Mouse (Mus musculus): ENCODE results near the gene Syt16. TPM values are rescaled to one million over a fixed set of nuclear protein-coding genes. Genes with fewer than 3 reads are reported as not detected.

Syt16 gene
- polyA plus RNA-seq, 1 experiment from 2014 or later, result 0.12 TPM

DNA sequence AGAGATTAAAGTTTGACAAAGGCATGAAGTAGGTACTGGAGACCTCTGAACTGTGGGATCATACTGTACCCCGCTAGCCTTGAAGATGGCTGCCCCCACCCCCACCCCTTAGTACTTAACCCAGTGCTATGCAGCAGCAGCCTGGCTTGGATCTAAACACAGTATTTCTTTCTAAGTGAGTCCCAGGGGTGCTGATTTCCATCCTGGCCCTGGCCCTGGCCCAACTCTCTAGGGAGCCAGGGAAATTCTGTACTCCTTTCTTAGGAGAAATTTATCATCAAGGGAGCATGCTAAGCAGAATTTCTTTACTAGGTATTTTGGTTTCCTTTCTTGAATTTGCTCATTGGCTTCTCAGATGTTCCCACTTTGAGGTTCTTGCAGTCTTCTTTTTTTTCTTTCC is 285.4 kb downstream of the Syt16 start:
- WGBS (ENCODE audit: insufficient replicate concordance), result 65% methylated on average over 1 of the region's 1 CpGs
- H3K27me3 ChIP-seq (ENCODE audit: control insufficient read depth, insufficient read depth, low read depth, low read length), result peaks cover 18% of the 10 kb centered on the region
- no peaks in the 10 kb centered on the region for H3K36me3 ChIP-seq (ENCODE audit: control insufficient read depth, insufficient read depth)
- H3K9me3 ChIP-seq (replicated peaks; ENCODE audit: control insufficient read depth, low read length), result no peaks in the 10 kb centered on the region
- H3K4me3 ChIP-seq (ENCODE audit: low read depth, low read length), result no peak overlapping the region
- no peak overlapping the region for H3K4me2 ChIP-seq (ENCODE audit: low read depth, low read length)
- ATAC-seq (ENCODE audit: low read depth), result no peak
- H3K9ac ChIP-seq (ENCODE audit: low read depth, low read length), result no peak overlapping the region
- no peaks in the 10 kb centered on the region for H3K4me1 ChIP-seq (ENCODE audit: control insufficient read depth, low read depth, low read length)
- H3K27ac ChIP-seq (ENCODE audit: low read length), result no peak overlapping the region

DNA sequence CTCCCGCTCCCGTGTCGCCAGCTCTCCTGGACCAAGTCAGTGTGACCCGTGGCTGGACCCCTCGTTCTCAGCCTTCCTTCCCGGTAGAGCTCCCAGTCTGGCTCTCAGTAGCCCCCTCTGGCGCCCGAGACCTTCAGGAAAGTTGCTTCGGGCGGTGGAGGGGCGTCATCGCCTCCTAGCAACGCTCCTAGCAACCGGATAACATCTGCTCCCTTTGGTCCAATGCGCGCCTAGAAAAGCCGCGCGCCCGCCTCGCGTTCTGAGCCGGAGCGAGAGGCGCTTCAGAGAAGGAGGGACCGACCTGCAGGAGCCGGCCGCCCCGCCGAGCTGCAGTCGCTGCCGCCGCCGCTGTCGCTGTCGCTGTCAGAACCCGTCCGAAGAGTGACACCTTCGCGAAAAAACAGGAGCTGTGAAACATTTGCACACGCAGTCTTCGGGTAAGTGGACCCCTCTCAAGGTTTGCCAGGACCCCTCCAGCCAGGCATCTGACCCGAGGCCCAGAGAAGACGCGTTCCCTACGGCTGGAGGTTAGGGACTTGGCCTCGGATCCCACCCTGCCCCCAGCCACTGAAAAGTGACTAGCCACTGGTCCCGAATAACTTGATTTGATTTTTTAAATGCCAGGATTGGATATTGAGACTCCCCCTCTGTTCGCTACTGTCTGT is 286.7 kb downstream of the Syt16 start:
- Histone ChIP-seq H3K27ac (ENCODE audit: low read length) (no peak overlapping the region), H3K4me1 (ENCODE audit: control insufficient read depth, low read depth, low read length) (no peaks in the 10 kb centered on the region), H3K27me3 (ENCODE audit: control insufficient read depth, insufficient read depth, low read depth, low read length) (peaks cover 18% of the 10 kb centered on the region), H3K9me3 (replicated peaks; ENCODE audit: control insufficient read depth, low read length) (no peaks in the 10 kb centered on the region), H3K4me3 (ENCODE audit: low read depth, low read length) (0 out of 2 replicates have a peak overlapping the region, but pooled peaks have one; percentile 15), H3K9ac (ENCODE audit: low read depth, low read length) (no peak overlapping the region), H3K36me3 (ENCODE audit: control insufficient read depth, insufficient read depth) (no peaks in the 10 kb centered on the region), H3K4me2 (ENCODE audit: low read depth, low read length) (peak overlapping the region; percentile 39)
- WGBS (ENCODE audit: insufficient replicate concordance), result 2% methylated on average over 49 of the region's 49 CpGs
- ATAC-seq (ENCODE audit: low read depth), result peak; percentile 24; the same call in 1 of the 2 replicates

DNA sequence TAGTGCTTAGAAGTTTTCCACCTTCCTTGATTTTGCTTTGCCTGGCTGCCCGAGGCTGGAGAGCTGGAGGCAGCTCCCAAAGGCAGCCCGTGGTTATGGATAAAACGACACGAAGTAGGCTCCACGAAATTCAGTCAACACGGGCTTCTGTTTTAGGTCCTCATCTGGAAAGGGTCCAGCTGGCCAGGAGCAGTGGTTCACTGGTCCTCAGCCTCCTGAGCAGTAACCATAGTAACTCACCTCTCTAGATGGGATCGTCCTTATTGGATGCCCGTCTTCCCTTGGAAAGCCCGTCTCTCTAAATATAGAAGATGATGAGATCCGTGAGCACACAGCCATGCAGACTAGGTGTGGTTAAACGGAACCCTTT is 287.2 kb downstream of the Syt16 start:
- no peak for ATAC-seq (ENCODE audit: low read depth)
- Histone ChIP-seq H3K27ac (ENCODE audit: low read length) (no peak overlapping the region), H3K4me3 (ENCODE audit: low read depth, low read length) (no peak overlapping the region), H3K4me2 (ENCODE audit: low read depth, low read length) (no peak overlapping the region; the same call in 1 of the 2 replicates), H3K9ac (ENCODE audit: low read depth, low read length) (no peak overlapping the region), H3K9me3 (replicated peaks; ENCODE audit: control insufficient read depth, low read length) (no peaks in the 10 kb centered on the region), H3K36me3 (ENCODE audit: control insufficient read depth, insufficient read depth) (no peaks in the 10 kb centered on the region), H3K4me1 (ENCODE audit: control insufficient read depth, low read depth, low read length) (no peaks in the 10 kb centered on the region), H3K27me3 (ENCODE audit: control insufficient read depth, insufficient read depth, low read depth, low read length) (peaks cover 18% of the 10 kb centered on the region)
- 9% methylated on average over 11 of the region's 11 CpGs for WGBS (ENCODE audit: insufficient replicate concordance)

DNA sequence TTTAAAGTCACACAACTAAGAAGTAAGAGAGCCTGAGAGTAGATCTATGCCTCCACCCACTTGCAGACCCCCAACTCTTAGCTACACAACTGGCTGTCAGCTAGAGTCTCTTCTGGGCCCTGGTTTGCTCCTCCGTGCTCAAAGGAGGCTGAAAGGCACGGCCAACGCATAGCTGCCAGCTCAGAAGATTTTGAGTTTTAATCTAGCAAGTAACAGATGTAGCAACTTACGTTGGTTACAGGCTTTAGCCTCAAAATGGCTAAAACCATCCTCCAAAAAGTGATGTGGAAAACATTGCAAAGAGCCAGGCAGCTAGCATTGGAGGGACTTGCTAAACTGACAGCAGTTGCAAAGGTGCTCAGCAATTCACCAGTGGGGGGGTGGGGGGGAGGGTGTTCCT is 293.5 kb downstream of the Syt16 start:
- H3K36me3 ChIP-seq (ENCODE audit: control insufficient read depth, insufficient read depth), result no peaks in the 10 kb centered on the region
- WGBS (ENCODE audit: insufficient replicate concordance), result 65% methylated on average over 4 of the region's 4 CpGs
- no peak for ATAC-seq (ENCODE audit: low read depth)

DNA sequence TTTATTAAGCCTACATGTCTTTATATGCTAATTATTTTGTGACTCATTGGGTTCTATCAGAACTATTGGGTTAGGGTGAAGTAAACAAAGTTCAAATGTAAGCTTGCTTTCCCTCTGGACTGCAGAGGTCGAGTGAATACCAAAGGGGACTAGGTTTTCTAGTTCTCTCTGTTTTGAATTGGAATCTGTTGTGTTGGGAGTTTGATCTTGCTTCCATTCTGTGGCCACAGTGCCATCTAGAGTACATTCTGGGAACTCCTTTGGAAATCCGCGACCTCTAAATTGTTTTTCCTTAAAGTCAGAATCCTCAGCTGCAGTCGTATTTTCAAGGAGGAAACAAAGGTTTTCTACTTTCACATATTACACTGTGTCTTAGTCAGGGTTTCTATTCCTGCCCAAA is 296.2 kb downstream of the Syt16 start:
- 6% methylated on average over 4 of the region's 4 CpGs for WGBS (ENCODE audit: insufficient replicate concordance)

More for the DNA sequence above, 293.5 kb downstream of the Syt16 start:
- Histone ChIP-seq H3K4me3 (ENCODE audit: low read depth, low read length) (no peak overlapping the region), H3K9ac (ENCODE audit: low read depth, low read length) (no peak overlapping the region), H3K27me3 (ENCODE audit: control insufficient read depth, insufficient read depth, low read depth, low read length) (no peaks in the 10 kb centered on the region), H3K27ac (ENCODE audit: low read length) (no peak overlapping the region), H3K4me1 (ENCODE audit: control insufficient read depth, low read depth, low read length) (no peaks in the 10 kb centered on the region), H3K9me3 (replicated peaks; ENCODE audit: control insufficient read depth, low read length) (no peaks in the 10 kb centered on the region), H3K4me2 (ENCODE audit: low read depth, low read length) (no peak overlapping the region)

DNA sequence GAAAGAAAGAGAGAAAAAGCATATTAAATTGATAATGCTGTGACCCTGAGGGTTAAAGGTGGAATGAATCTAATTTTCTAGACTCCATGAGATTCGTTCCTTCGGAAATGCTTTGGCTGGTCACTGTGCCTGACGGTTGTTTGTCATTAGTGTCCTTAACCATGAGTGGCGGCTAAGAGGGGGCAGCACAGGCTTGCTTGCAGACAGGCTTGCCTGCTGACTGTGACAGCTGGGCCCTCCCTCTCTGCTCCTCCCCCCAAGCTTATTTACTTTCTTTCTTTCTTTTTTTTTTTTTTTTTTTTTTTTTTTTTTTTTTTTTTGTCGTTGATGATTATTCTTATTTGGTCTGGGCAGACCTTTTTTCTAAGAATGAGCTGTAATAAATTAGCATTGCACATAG is 298.9 kb downstream of the Syt16 start:
- H3K4me3 ChIP-seq (ENCODE audit: low read depth, low read length), result no peak overlapping the region
- no peak overlapping the region for H3K4me2 ChIP-seq (ENCODE audit: low read depth, low read length)
- H3K27ac ChIP-seq (ENCODE audit: low read length), result no peak overlapping the region
- ATAC-seq (ENCODE audit: low read depth), result no peak
- no peaks in the 10 kb centered on the region for H3K36me3 ChIP-seq (ENCODE audit: control insufficient read depth, insufficient read depth)
- no peak overlapping the region for H3K9ac ChIP-seq (ENCODE audit: low read depth, low read length)
- no peaks in the 10 kb centered on the region for H3K4me1 ChIP-seq (ENCODE audit: control insufficient read depth, low read depth, low read length)
- H3K9me3 ChIP-seq (replicated peaks; ENCODE audit: control insufficient read depth, low read length), result no peaks in the 10 kb centered on the region
- H3K27me3 ChIP-seq (ENCODE audit: control insufficient read depth, insufficient read depth, low read depth, low read length), result no peaks in the 10 kb centered on the region
- WGBS (ENCODE audit: insufficient replicate concordance), result 42% methylated on average over 5 of the region's 5 CpGs

More for the DNA sequence above, 296.2 kb downstream of the Syt16 start:
- Histone ChIP-seq H3K27me3 (ENCODE audit: control insufficient read depth, insufficient read depth, low read depth, low read length) (no peaks in the 10 kb centered on the region), H3K4me1 (ENCODE audit: control insufficient read depth, low read depth, low read length) (no peaks in the 10 kb centered on the region), H3K4me2 (ENCODE audit: low read depth, low read length) (no peak overlapping the region), H3K27ac (ENCODE audit: low read length) (no peak overlapping the region), H3K9ac (ENCODE audit: low read depth, low read length) (no peak overlapping the region), H3K36me3 (ENCODE audit: control insufficient read depth, insufficient read depth) (no peaks in the 10 kb centered on the region), H3K9me3 (replicated peaks; ENCODE audit: control insufficient read depth, low read length) (no peaks in the 10 kb centered on the region), H3K4me3 (ENCODE audit: low read depth, low read length) (no peak overlapping the region)
- no peak for ATAC-seq (ENCODE audit: low read depth)

DNA sequence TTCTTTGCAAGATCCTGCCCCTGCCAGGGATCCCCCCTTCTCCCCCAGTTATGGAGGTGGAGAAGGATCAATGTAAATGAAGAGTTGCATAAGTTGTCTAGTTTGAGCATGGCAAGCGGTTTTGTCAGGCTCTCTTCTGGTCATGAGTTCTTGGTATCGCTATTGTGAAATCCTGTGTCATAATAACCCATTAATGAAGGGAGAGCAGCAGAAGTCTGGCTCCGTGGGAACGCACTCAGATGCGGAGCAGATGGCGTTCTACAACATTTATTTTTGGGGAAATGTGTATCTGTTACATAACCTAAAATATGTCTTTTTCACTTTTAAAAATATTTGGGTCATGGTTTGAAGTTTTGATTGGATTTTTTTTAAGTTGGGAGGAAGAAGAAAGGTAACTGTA is 304.1 kb downstream of the Syt16 start:
- no peak overlapping the region for H3K4me2 ChIP-seq (ENCODE audit: low read depth, low read length)
- no peaks in the 10 kb centered on the region for H3K4me1 ChIP-seq (ENCODE audit: control insufficient read depth, low read depth, low read length)
- H3K9me3 ChIP-seq (replicated peaks; ENCODE audit: control insufficient read depth, low read length), result no peaks in the 10 kb centered on the region
- WGBS (ENCODE audit: insufficient replicate concordance), result 67% methylated on average over 6 of the region's 6 CpGs
- H3K4me3 ChIP-seq (ENCODE audit: low read depth, low read length), result no peak overlapping the region
- no peaks in the 10 kb centered on the region for H3K36me3 ChIP-seq (ENCODE audit: control insufficient read depth, insufficient read depth)
- no peak overlapping the region for H3K27ac ChIP-seq (ENCODE audit: low read length)
- H3K9ac ChIP-seq (ENCODE audit: low read depth, low read length), result no peak overlapping the region
- ATAC-seq (ENCODE audit: low read depth), result no peak
- no peaks in the 10 kb centered on the region for H3K27me3 ChIP-seq (ENCODE audit: control insufficient read depth, insufficient read depth, low read depth, low read length)

DNA sequence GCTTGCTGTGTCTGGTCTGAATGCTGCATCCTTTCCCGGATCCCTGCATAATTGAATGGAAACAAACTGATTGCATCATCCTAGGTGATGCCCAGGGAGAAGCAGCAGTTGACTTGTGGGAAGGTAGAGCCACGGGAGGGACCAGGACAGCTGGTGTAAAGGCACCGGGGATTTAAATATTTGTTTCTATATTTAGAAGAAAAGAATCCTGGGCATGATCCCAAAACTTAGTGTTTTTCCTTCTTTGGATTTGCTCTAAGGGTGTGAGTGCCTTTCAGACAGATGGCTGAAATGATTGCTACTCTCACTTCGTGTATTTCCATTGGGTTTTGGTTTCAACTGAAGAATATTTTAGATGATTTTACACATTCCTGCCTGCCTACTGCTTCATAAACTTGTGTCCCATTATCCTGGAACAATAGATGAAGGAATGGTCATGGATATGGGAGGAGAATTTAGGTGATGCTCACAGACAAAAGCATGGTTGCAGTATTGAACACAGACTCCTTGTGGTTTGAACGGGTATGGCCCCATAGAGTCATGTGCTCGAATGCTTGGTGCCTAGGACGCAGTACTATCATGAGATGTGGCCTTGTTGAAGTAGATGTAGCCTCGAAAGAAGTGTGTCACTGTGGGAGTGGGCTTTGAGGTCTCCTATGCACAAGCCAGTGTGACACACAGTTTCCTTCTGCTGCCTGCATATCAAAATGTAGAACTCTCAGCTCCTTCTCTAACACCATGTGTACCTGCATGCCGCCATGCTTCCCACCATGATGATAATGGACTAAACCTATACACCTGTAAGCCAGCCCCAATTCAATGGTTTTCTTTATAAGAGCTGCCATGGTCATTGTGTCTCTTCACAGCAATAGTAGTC is 306.2 kb downstream of the Syt16 start:
- Histone ChIP-seq H3K27me3 (ENCODE audit: control insufficient read depth, insufficient read depth, low read depth, low read length) (no peaks in the 10 kb centered on the region), H3K4me1 (ENCODE audit: control insufficient read depth, low read depth, low read length) (no peaks in the 10 kb centered on the region), H3K9me3 (replicated peaks; ENCODE audit: control insufficient read depth, low read length) (no peaks in the 10 kb centered on the region), H3K4me2 (ENCODE audit: low read depth, low read length) (no peak overlapping the region), H3K4me3 (ENCODE audit: low read depth, low read length) (no peak overlapping the region), H3K27ac (ENCODE audit: low read length) (no peak overlapping the region), H3K9ac (ENCODE audit: low read depth, low read length) (no peak overlapping the region), H3K36me3 (ENCODE audit: control insufficient read depth, insufficient read depth) (no peaks in the 10 kb centered on the region)
- no peak for ATAC-seq (ENCODE audit: low read depth)
- 55% methylated on average over 9 of the region's 9 CpGs for WGBS (ENCODE audit: insufficient replicate concordance)

DNA sequence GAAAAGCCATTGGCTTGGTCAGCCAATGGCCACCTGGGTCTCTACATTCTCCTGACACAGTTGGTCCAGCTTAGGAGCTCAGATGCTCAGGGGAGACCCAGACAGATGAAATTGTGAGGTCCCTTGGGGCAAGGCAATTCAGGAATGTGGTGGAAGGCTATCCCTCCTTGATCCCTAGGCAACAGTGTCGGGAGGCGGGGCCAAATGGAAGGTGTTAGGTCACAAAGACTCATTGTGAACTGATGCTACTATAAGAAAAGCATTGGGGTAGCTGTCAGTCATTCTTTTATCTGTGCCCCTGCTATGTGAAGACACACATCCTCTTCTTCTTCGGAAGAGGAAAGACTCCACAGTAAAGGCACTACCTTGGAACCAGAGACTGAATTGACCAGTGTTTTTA is 315.1 kb downstream of the Syt16 start:
- no peak overlapping the region for H3K9ac ChIP-seq (ENCODE audit: low read depth, low read length)
- no peaks in the 10 kb centered on the region for H3K27me3 ChIP-seq (ENCODE audit: control insufficient read depth, insufficient read depth, low read depth, low read length)
- H3K4me3 ChIP-seq (ENCODE audit: low read depth, low read length), result no peak overlapping the region
- no peak overlapping the region for H3K4me2 ChIP-seq (ENCODE audit: low read depth, low read length)
- ATAC-seq (ENCODE audit: low read depth), result no peak
- H3K27ac ChIP-seq (ENCODE audit: low read length), result no peak overlapping the region
- 62% methylated on average over 3 of the region's 3 CpGs for WGBS (ENCODE audit: insufficient replicate concordance)
- no peaks in the 10 kb centered on the region for H3K9me3 ChIP-seq (replicated peaks; ENCODE audit: control insufficient read depth, low read length)
- no peaks in the 10 kb centered on the region for H3K4me1 ChIP-seq (ENCODE audit: control insufficient read depth, low read depth, low read length)
- no peaks in the 10 kb centered on the region for H3K36me3 ChIP-seq (ENCODE audit: control insufficient read depth, insufficient read depth)

Data from liver, embryonic 16.5 days (tissue).